Mouse (Mus musculus): ENCODE results near the gene Lcor. TPM values are rescaled to one million over a fixed set of nuclear protein-coding genes. Genes with fewer than 3 reads are reported as not detected.
A peak's percentile ranks its signal among the peaks of the same experiment; 100 is the strongest.

Gene Lcor
- polyA plus RNA-seq, 1 experiment from 2014 or later: 30.3 TPM

- Histone ChIP-seq H3K4me1 (replicated peaks; ENCODE audit: control insufficient read depth, insufficient read depth, low read length) (peaks cover 2% of the 10 kb centered on the region; the same call in 1 of the 2 replicates), H3K36me3 (ENCODE audit: control insufficient read depth, insufficient read depth, low read length) (no peaks in the 10 kb centered on the region), H3K4me3 (ENCODE audit: low read depth, low read length) (peak overlapping the region; percentile 97), H3K27me3 (ENCODE audit: control insufficient read depth, insufficient read depth, low read length) (no peaks in the 10 kb centered on the region), H3K9ac (ENCODE audit: low read length) (peak overlapping the region; percentile 93), H3K4me2 (ENCODE audit: low read depth, low read length, severe bottlenecking) (peak overlapping the region; percentile 75), H3K27ac (ENCODE audit: low read depth, low read length) (peak overlapping the region; percentile 98), H3K9me3 (ENCODE audit: control insufficient read depth, low read length) (no peaks in the 10 kb centered on the region)
- ATAC-seq (replicated peaks; ENCODE audit: low FRiP score): peak; percentile 77
- no peak for DNase-seq (ENCODE audit: low spot score)
- 1% methylated on average over 50 of the region's 91 CpGs for WGBS
Observed at GRCm38 (mm10) chr19:41482909-41483444, 540 bp downstream of the Lcor start.

GRCm38 (mm10) chr19:41483445-41484040 is 1.1 kb downstream of the Lcor start:
- Histone ChIP-seq H3K4me2 (ENCODE audit: low read depth, low read length, severe bottlenecking) (peak overlapping the region; percentile 75), H3K36me3 (ENCODE audit: control insufficient read depth, insufficient read depth, low read length) (no peaks in the 10 kb centered on the region), H3K9ac (ENCODE audit: low read length) (peak overlapping the region; percentile 93), H3K9me3 (ENCODE audit: control insufficient read depth, low read length) (no peaks in the 10 kb centered on the region), H3K27ac (ENCODE audit: low read depth, low read length) (peak overlapping the region; percentile 98), H3K4me1 (replicated peaks; ENCODE audit: control insufficient read depth, insufficient read depth, low read length) (peaks cover 2% of the 10 kb centered on the region; the same call in 1 of the 2 replicates), H3K4me3 (ENCODE audit: low read depth, low read length) (peak overlapping the region; percentile 97), H3K27me3 (ENCODE audit: control insufficient read depth, insufficient read depth, low read length) (no peaks in the 10 kb centered on the region)
- ATAC-seq (replicated peaks; ENCODE audit: low FRiP score) (peak; percentile 61), DNase-seq (ENCODE audit: low spot score) (peak; percentile 76)
- under 1% methylated on average over 29 of the region's 30 CpGs for WGBS

- H3K27ac ChIP-seq (ENCODE audit: low read depth, low read length): no peak overlapping the region
- H3K9me3 ChIP-seq (ENCODE audit: control insufficient read depth, low read length): no peaks in the 10 kb centered on the region
- H3K36me3 ChIP-seq (ENCODE audit: control insufficient read depth, insufficient read depth, low read length): no peaks in the 10 kb centered on the region
- peak overlapping the region; percentile 97 for H3K4me3 ChIP-seq (ENCODE audit: low read depth, low read length)
- ATAC-seq (replicated peaks; ENCODE audit: low FRiP score) (no peak), DNase-seq (ENCODE audit: low spot score) (no peak)
- peak overlapping the region; percentile 41 for H3K9ac ChIP-seq (ENCODE audit: low read length)
- WGBS: 24% methylated on average over 5 of the region's 5 CpGs
- no peaks in the 10 kb centered on the region for H3K27me3 ChIP-seq (ENCODE audit: control insufficient read depth, insufficient read depth, low read length)
- H3K4me1 ChIP-seq (replicated peaks; ENCODE audit: control insufficient read depth, insufficient read depth, low read length): peaks cover 2% of the 10 kb centered on the region; the same call in 1 of the 2 replicates
- peak overlapping the region; percentile 75; the same call in 1 of the 2 replicates for H3K4me2 ChIP-seq (ENCODE audit: low read depth, low read length, severe bottlenecking)
Observed at GRCm38 (mm10) chr19:41484361-41484760, 1.9 kb downstream of the Lcor start.

- no peak overlapping the region for H3K4me3 ChIP-seq (ENCODE audit: low read depth, low read length)
- H3K4me1 ChIP-seq (replicated peaks; ENCODE audit: control insufficient read depth, insufficient read depth, low read length): no peaks in the 10 kb centered on the region
- H3K27me3 ChIP-seq (ENCODE audit: control insufficient read depth, insufficient read depth, low read length): no peaks in the 10 kb centered on the region
- no peak for DNase-seq (ENCODE audit: low spot score)
- H3K27ac ChIP-seq (ENCODE audit: low read depth, low read length): no peak overlapping the region
- no peak overlapping the region for H3K9ac ChIP-seq (ENCODE audit: low read length)
- no peak for ATAC-seq (replicated peaks; ENCODE audit: low FRiP score)
- H3K36me3 ChIP-seq (ENCODE audit: control insufficient read depth, insufficient read depth, low read length): no peaks in the 10 kb centered on the region
- no peaks in the 10 kb centered on the region for H3K9me3 ChIP-seq (ENCODE audit: control insufficient read depth, low read length)
- WGBS: 88% methylated on average over 4 of the region's 4 CpGs
- no peak overlapping the region for H3K4me2 ChIP-seq (ENCODE audit: low read depth, low read length, severe bottlenecking)
Observed at GRCm38 (mm10) chr19:41495382-41496032, 13.1 kb downstream of the Lcor start.

- Histone ChIP-seq H3K4me2 (ENCODE audit: low read depth, low read length, severe bottlenecking) (no peak overlapping the region), H3K9ac (ENCODE audit: low read length) (no peak overlapping the region), H3K4me1 (replicated peaks; ENCODE audit: control insufficient read depth, insufficient read depth, low read length) (no peaks in the 10 kb centered on the region), H3K27me3 (ENCODE audit: control insufficient read depth, insufficient read depth, low read length) (no peaks in the 10 kb centered on the region), H3K36me3 (ENCODE audit: control insufficient read depth, insufficient read depth, low read length) (no peaks in the 10 kb centered on the region), H3K4me3 (ENCODE audit: low read depth, low read length) (no peak overlapping the region), H3K9me3 (ENCODE audit: control insufficient read depth, low read length) (no peaks in the 10 kb centered on the region), H3K27ac (ENCODE audit: low read depth, low read length) (no peak overlapping the region)
- ATAC-seq (replicated peaks; ENCODE audit: low FRiP score) (no peak), DNase-seq (ENCODE audit: low spot score) (no peak)
Observed at GRCm38 (mm10) chr19:41496058-41496457, 13.6 kb downstream of the Lcor start.

GRCm38 (mm10) chr19:41507872-41508271 is 25.4 kb downstream of the Lcor start:
- H3K9ac ChIP-seq (ENCODE audit: low read length): no peak overlapping the region
- no peak overlapping the region for H3K4me3 ChIP-seq (ENCODE audit: low read depth, low read length)
- no peaks in the 10 kb centered on the region for H3K36me3 ChIP-seq (ENCODE audit: control insufficient read depth, insufficient read depth, low read length)
- no peak overlapping the region for H3K4me2 ChIP-seq (ENCODE audit: low read depth, low read length, severe bottlenecking)
- ATAC-seq (replicated peaks; ENCODE audit: low FRiP score) (no peak), DNase-seq (ENCODE audit: low spot score) (no peak)
- H3K27me3 ChIP-seq (ENCODE audit: control insufficient read depth, insufficient read depth, low read length): no peaks in the 10 kb centered on the region
- 96% methylated on average over 8 of the region's 8 CpGs for WGBS
- no peaks in the 10 kb centered on the region for H3K4me1 ChIP-seq (replicated peaks; ENCODE audit: control insufficient read depth, insufficient read depth, low read length)
- H3K9me3 ChIP-seq (ENCODE audit: control insufficient read depth, low read length): no peaks in the 10 kb centered on the region
- no peak overlapping the region for H3K27ac ChIP-seq (ENCODE audit: low read depth, low read length)

GRCm38 (mm10) chr19:41514836-41515235 is 32.4 kb downstream of the Lcor start:
- no peak for DNase-seq (ENCODE audit: low spot score)
- no peak overlapping the region for H3K4me3 ChIP-seq (ENCODE audit: low read depth, low read length)
- no peak overlapping the region for H3K4me2 ChIP-seq (ENCODE audit: low read depth, low read length, severe bottlenecking)
- 95% methylated on average over 1 of the region's 1 CpGs for WGBS
- H3K27ac ChIP-seq (ENCODE audit: low read depth, low read length): no peak overlapping the region
- H3K27me3 ChIP-seq (ENCODE audit: control insufficient read depth, insufficient read depth, low read length): no peaks in the 10 kb centered on the region
- H3K9ac ChIP-seq (ENCODE audit: low read length): no peak overlapping the region
- no peaks in the 10 kb centered on the region for H3K36me3 ChIP-seq (ENCODE audit: control insufficient read depth, insufficient read depth, low read length)
- ATAC-seq (replicated peaks; ENCODE audit: low FRiP score): no peak
- no peaks in the 10 kb centered on the region for H3K4me1 ChIP-seq (replicated peaks; ENCODE audit: control insufficient read depth, insufficient read depth, low read length)
- H3K9me3 ChIP-seq (ENCODE audit: control insufficient read depth, low read length): no peaks in the 10 kb centered on the region

- no peak for DNase-seq (ENCODE audit: low spot score)
- Histone ChIP-seq H3K4me2 (ENCODE audit: low read depth, low read length, severe bottlenecking) (no peak overlapping the region), H3K9ac (ENCODE audit: low read length) (no peak overlapping the region), H3K9me3 (ENCODE audit: control insufficient read depth, low read length) (no peaks in the 10 kb centered on the region), H3K27me3 (ENCODE audit: control insufficient read depth, insufficient read depth, low read length) (no peaks in the 10 kb centered on the region), H3K36me3 (ENCODE audit: control insufficient read depth, insufficient read depth, low read length) (no peaks in the 10 kb centered on the region), H3K4me1 (replicated peaks; ENCODE audit: control insufficient read depth, insufficient read depth, low read length) (no peaks in the 10 kb centered on the region), H3K4me3 (ENCODE audit: low read depth, low read length) (no peak overlapping the region), H3K27ac (ENCODE audit: low read depth, low read length) (no peak overlapping the region)
- ATAC-seq (replicated peaks; ENCODE audit: low FRiP score): no peak
- 87% methylated on average over 1 of the region's 1 CpGs for WGBS
Observed at GRCm38 (mm10) chr19:41515549-41515948, 33.1 kb downstream of the Lcor start.
